ENCODE assay signal across 12 mouse cellular contexts in genomic region chr3:133211324-133211723, GRCm38 (mm10). TPM values are rescaled to one million over a fixed set of nuclear protein-coding genes. Genes with fewer than 3 reads are reported as not detected.
"Had no signal": no experiment of that assay in that cellular context is flagged by ENCODE, and none has a peak within 500 bp of the region (broad histone marks: within the 10 kb centered on the region; RNA-seq: fewer than 3 reads in every experiment).

No protein-coding gene starts in this region.

- H3K36me3 ChIP-seq: limb, embryonic 15.5 days; liver, embryonic 12.5 days; lung, embryonic 15.5 days; midbrain, embryonic 12.5 days had no signal

- H3K27me3 ChIP-seq: limb, embryonic 15.5 days; liver, embryonic 12.5 days; lung, embryonic 15.5 days; midbrain, embryonic 12.5 days had no signal

- H3K4me3 ChIP-seq: limb, embryonic 15.5 days; liver, embryonic 12.5 days; lung, embryonic 15.5 days; midbrain, embryonic 12.5 days had no signal

- ATAC-seq: liver, embryonic 12.5 days; midbrain, embryonic 16.5 days had no signal

- H3K4me1 ChIP-seq: limb, embryonic 15.5 days; liver, embryonic 12.5 days; lung, embryonic 15.5 days; midbrain, embryonic 12.5 days had no signal

- H3K9me3 ChIP-seq: limb, embryonic 15.5 days; liver, embryonic 12.5 days; lung, embryonic 15.5 days; midbrain, embryonic 12.5 days had no signal

- H3K4me2 ChIP-seq: limb, embryonic 15.5 days; liver, embryonic 12.5 days; lung, embryonic 15.5 days; midbrain, embryonic 12.5 days had no signal

- DNase-seq: kidney, postnatal 14 days; layer of hippocampus, postnatal 36 days; right cerebral cortex, postnatal 14 days; thymus, postnatal 4 days had no signal

- H3K9ac ChIP-seq: limb, embryonic 15.5 days; liver, embryonic 12.5 days; lung, embryonic 15.5 days; midbrain, embryonic 12.5 days had no signal

- H3K27ac ChIP-seq: limb, embryonic 15.5 days; liver, embryonic 12.5 days; lung, embryonic 15.5 days; midbrain, embryonic 12.5 days had no signal

RNA-seq across cellular contexts. Expression of gene Arhgef38, which starts 23.4 kb away (rescaled TPM):
- total RNA-seq: layer of hippocampus, postnatal 36 days; megakaryocyte-erythroid progenitor cell, adult 5-6 weeks had no signal
- polyA plus RNA-seq: limb, embryonic 11.5 days; limb, embryonic 15.5 days; liver, embryonic 12.5 days; neural tube, embryonic 14.5 days had no signal
